Mouse (Mus musculus) ES-E14 (cell line): ENCODE measurements at regions not wholly inside any gene's neighbourhood (a gene's known extent, or its start where the extent isn't known, plus 50 kb on each side); places are given as distances from the start of the nearest gene placed in this dataset.

Experiments used
- DNase-seq: peaks from one replicate; pipeline ENCODE4 v3.0.0-alpha.2; 2013; ENCODE audit warnings: low read depth, low spot score
- H3K27ac ChIP-seq: 2 replicates; pipeline ENCODE4 v1.5.1; 2012; ENCODE audit warnings: low read depth, mild to moderate bottlenecking, low read length, moderate library complexity, mixed read lengths; ENCODE audit not compliant: poor library complexity, insufficient read depth, severe bottlenecking
- H3K36me3 ChIP-seq: 2 replicates; pipeline ENCODE4 v1.6.1; 2012; ENCODE audit warnings: mild to moderate bottlenecking, low read length, moderate library complexity, mixed read lengths; ENCODE audit not compliant: control insufficient read depth, poor library complexity, insufficient read depth, severe bottlenecking
- H3K4me1 ChIP-seq, 2 experiments: fragments of 150-350 bp in 1 of 2; sonication (generic) in 1 of 2; 2 replicates each; pipeline ENCODE4 v1.6.1; 2012; ENCODE audit warnings: low read length in 2 of 2, mild to moderate bottlenecking in 1 of 2, mixed read lengths in 1 of 2; ENCODE audit not compliant: control insufficient read depth in 2 of 2, insufficient read depth in 2 of 2, poor library complexity in 1 of 2
- H3K4me3 ChIP-seq, 2 experiments: fragments of 150-350 bp in 1 of 2; sonication (generic) in 1 of 2; 2 replicates each; pipeline ENCODE4 v1.5.1; 2012; ENCODE audit warnings: low read length in 2 of 2, low read depth in 1 of 2, mild to moderate bottlenecking in 1 of 2, mixed read lengths in 1 of 2; ENCODE audit not compliant: insufficient read depth in 1 of 2, poor library complexity in 1 of 2, severe bottlenecking in 1 of 2
- H3K9ac ChIP-seq: 2 replicates; pipeline ENCODE4 v1.6.1; 2012; ENCODE audit warnings: low read depth, mild to moderate bottlenecking, low read length, mixed read lengths; ENCODE audit not compliant: poor library complexity, insufficient read depth, severe bottlenecking
- H3K9me3 ChIP-seq: fragments of 150-350 bp; sonication (generic); 2 replicates; pipeline ENCODE4 v1.6.1; 2012; ENCODE audit warnings: low read depth, mild to moderate bottlenecking, low read length; ENCODE audit not compliant: control insufficient read depth, insufficient read depth
- CHD2 ChIP-seq: IDR thresholded peaks from 2 replicates; pipeline ENCODE4 v1.6.1; 2014; ENCODE audit warnings: mild to moderate bottlenecking, low read depth, low read length, inconsistent platforms
- HCFC1 ChIP-seq: IDR thresholded peaks from 2 replicates; pipeline ENCODE4 v1.6.1; 2012; ENCODE audit warnings: low read length, inconsistent platforms, borderline replicate concordance; ENCODE audit not compliant: insufficient read depth
- MAFK ChIP-seq: IDR thresholded peaks from 2 replicates; pipeline ENCODE4 v1.6.1; 2014; ENCODE audit warnings: mild to moderate bottlenecking, low read depth, low read length, inconsistent platforms; ENCODE audit not compliant: insufficient read depth
- ZC3H11A ChIP-seq: IDR thresholded peaks from 2 replicates; pipeline ENCODE4 v1.6.1; 2012; ENCODE audit warnings: low read depth, mild to moderate bottlenecking, inconsistent platforms, low read length, borderline replicate concordance
- ZNF384 ChIP-seq: IDR thresholded peaks from 2 replicates; pipeline ENCODE4 v1.6.1; 2012; ENCODE audit warnings: low read depth, low read length, inconsistent platforms
- in situ Hi-C, 2 experiments: fragments of 600-800 bp; cut with MboI; formaldehyde crosslinking; loops; one replicate each; pipeline ENCODE4 v1.15.1; 2025; ENCODE audit warnings: low sequenced_read_pairs in 2 of 2, inconsistent platforms in 1 of 2; ENCODE audit not compliant: unreplicated experiment in 2 of 2

- TF ChIP-seq CHD2 (no peak), ZNF384 (no peak)
- no peak overlapping the region for H3K4me3 ChIP-seq
- H3K27ac ChIP-seq, result no peak overlapping the region
- H3K4me1 ChIP-seq, result no peaks in the 10 kb centered on the region
- H3K36me3 ChIP-seq, result no peaks in the 10 kb centered on the region
- DNase-seq, result no peak
- in situ Hi-C loops, result no loop called here
- H3K9me3 ChIP-seq, result no peaks in the 10 kb centered on the region
- H3K9ac ChIP-seq, result no peak overlapping the region
Measured at GRCm38 (mm10) chr1:190639846-190640245, 271.7 kb downstream of the Rps6kc1 start.

GRCm38 (mm10) chr1:190634935-190635334 is 276.6 kb downstream of the Rps6kc1 start:
- no peak overlapping the region for H3K4me3 ChIP-seq
- no peak overlapping the region for H3K9ac ChIP-seq
- in situ Hi-C loops, result no loop called here
- no peaks in the 10 kb centered on the region for H3K36me3 ChIP-seq
- peaks cover 2 to 3% of the 10 kb centered on the region in 2 experiments; a peak in 1 of 4 replicates for H3K4me1 ChIP-seq
- no peak for DNase-seq
- no peaks in the 10 kb centered on the region for H3K9me3 ChIP-seq
- TF ChIP-seq CHD2 (no peak), MAFK (no peak), ZNF384 (no peak), ZC3H11A (no peak), HCFC1 (no peak)
- H3K27ac ChIP-seq, result no peak overlapping the region

- H3K9ac ChIP-seq, result no peak overlapping the region
- H3K9me3 ChIP-seq, result no peaks in the 10 kb centered on the region
- in situ Hi-C loops, result no loop called here
- no peak overlapping the region for H3K27ac ChIP-seq
- no peak for DNase-seq
- H3K4me1 ChIP-seq, result peaks cover 2 to 3% of the 10 kb centered on the region in 2 experiments; a peak in 1 of 4 replicates
- TF ChIP-seq MAFK (no peak), HCFC1 (no peak), CHD2 (no peak), ZNF384 (no peak), ZC3H11A (no peak)
- H3K36me3 ChIP-seq, result no peaks in the 10 kb centered on the region
- H3K4me3 ChIP-seq, result no peak overlapping the region
Measured at GRCm38 (mm10) chr1:190631641-190632040, 279.9 kb downstream of the Rps6kc1 start.

- Histone ChIP-seq H3K9ac (no peak overlapping the region), H3K27ac (no peak overlapping the region), H3K4me1 (peaks cover 2 to 3% of the 10 kb centered on the region in 2 experiments; a peak in 1 of 4 replicates), H3K9me3 (no peaks in the 10 kb centered on the region), H3K36me3 (no peaks in the 10 kb centered on the region), H3K4me3 (no peak overlapping the region)
- in situ Hi-C loops, result no loop called here
- DNase-seq, result no peak
- no peak for TF ChIP-seq HCFC1
- TF ChIP-seq CHD2, result no peak
- no peak for TF ChIP-seq MAFK
- no peak for TF ChIP-seq ZC3H11A
- no peak for TF ChIP-seq ZNF384
Measured at GRCm38 (mm10) chr1:190630193-190630592, 281.4 kb downstream of the Rps6kc1 start.

GRCm38 (mm10) chr1:190623916-190624315 is 287.7 kb downstream of the Rps6kc1 start:
- H3K9me3 ChIP-seq, result no peaks in the 10 kb centered on the region
- no peak overlapping the region for H3K4me3 ChIP-seq
- no peaks in the 10 kb centered on the region for H3K4me1 ChIP-seq
- no peak overlapping the region for H3K27ac ChIP-seq
- no peak for DNase-seq
- no peaks in the 10 kb centered on the region for H3K36me3 ChIP-seq
- no peak for TF ChIP-seq HCFC1
- TF ChIP-seq CHD2, result no peak
- no peak for TF ChIP-seq MAFK
- no peak for TF ChIP-seq ZNF384
- no peak for TF ChIP-seq ZC3H11A
- in situ Hi-C loops, result no loop called here
- no peak overlapping the region for H3K9ac ChIP-seq
